ENCODE assay signal across 8 mouse cellular contexts in genomic region chr11:80602707-80603441, GRCm38 (mm10).
A peak's percentile ranks its signal among the peaks of the same experiment; 100 is the strongest.
DNase-seq lines count a peak whose midpoint lies in the region; ATAC-seq and TF ChIP-seq lines count a peak whose summit lies in the region.

No protein-coding gene starts in this region.

- TF ChIP-seq POLR2A in thymus, adult 2 months (IDR thresholded peaks at IDR 0.05; ENCODE audit: control insufficient read depth, extremely low read depth, insufficient read depth, low read length, poor library complexity): no peak

- peak; percentile 3 for DNase-seq in lung, postnatal 10 days
- no peak for DNase-seq in lung, adult 18-20 months
- DNase-seq in embryo, embryonic 9.5 days (ENCODE audit: extremely low spot score): peak; percentile 61
- DNase-seq in left cerebral cortex, postnatal 10 days (ENCODE audit: extremely low spot score in 1 of 2, low spot score in 2 of 2): peak; percentile 70 to 83
- peak; percentile 77 for DNase-seq in midbrain, postnatal 0 days (ENCODE audit: low spot score)
- peak; percentile 28 for DNase-seq in thymus, adult 2 months
- no peak for DNase-seq in urinary bladder, postnatal 36 days (ENCODE audit: low spot score in 2 of 2)

- no peak for ATAC-seq in heart, embryonic 16.5 days (replicated peaks; ENCODE audit: extremely low read depth, insufficient read depth, low FRiP score)
- peak; percentile 69; the same call in 1 of the 2 replicates for ATAC-seq in midbrain, postnatal 0 days (ENCODE audit: low FRiP score)

- H3K27ac ChIP-seq in heart, embryonic 16.5 days (ENCODE audit: low read length): no peak overlapping the region
- H3K27ac ChIP-seq in midbrain, postnatal 0 days (ENCODE audit: low read depth, low read length): peak overlapping the region; percentile 87
- H3K27ac ChIP-seq in thymus, adult 2 months (ENCODE audit: control insufficient read depth, insufficient read depth, low read length): no peak overlapping the region

- no peaks in the 10 kb centered on the region for H3K36me3 ChIP-seq in heart, embryonic 16.5 days (ENCODE audit: control insufficient read depth, insufficient read depth)
- H3K36me3 ChIP-seq in midbrain, postnatal 0 days (ENCODE audit: insufficient read depth, low read length): no peaks in the 10 kb centered on the region
- no peaks in the 10 kb centered on the region for H3K36me3 ChIP-seq in thymus, adult 2 months (ENCODE audit: control insufficient read depth, insufficient read depth, low read length)

- H3K4me2 ChIP-seq in heart, embryonic 16.5 days (ENCODE audit: low read depth, low read length): peak overlapping the region; percentile 70
- H3K4me2 ChIP-seq in midbrain, postnatal 0 days (ENCODE audit: low read depth, low read length, poor library complexity, severe bottlenecking): peak overlapping the region; percentile 40

- no peaks in the 10 kb centered on the region for H3K27me3 ChIP-seq in heart, embryonic 16.5 days (ENCODE audit: control insufficient read depth, insufficient read depth, low read length)
- no peaks in the 10 kb centered on the region for H3K27me3 ChIP-seq in midbrain, postnatal 0 days (ENCODE audit: insufficient read depth, low read length)
- no peaks in the 10 kb centered on the region for H3K27me3 ChIP-seq in thymus, adult 2 months (ENCODE audit: control insufficient read depth, insufficient read depth, low read length)

- intact Hi-C loops in left cerebral cortex, postnatal 10 days (cut with DNase I): loop anchor here (5.0 kb wide), 4 partner anchors 36 to 121 kb away; no protein-coding TSS in a partner anchor

- H3K4me3 ChIP-seq in heart, embryonic 16.5 days (ENCODE audit: low read length): peak overlapping the region; percentile 48
- H3K4me3 ChIP-seq in midbrain, postnatal 0 days (ENCODE audit: low read depth, low read length): peak overlapping the region; percentile 23
- H3K4me3 ChIP-seq in thymus, adult 2 months (ENCODE audit: control insufficient read depth, insufficient read depth, low read length): peak overlapping the region; percentile 22

- peak overlapping the region; percentile 45; the same call in 1 of the 2 replicates for H3K9ac ChIP-seq in heart, embryonic 16.5 days (ENCODE audit: low read length)
- H3K9ac ChIP-seq in midbrain, postnatal 0 days (replicated peaks; ENCODE audit: low read length, poor library complexity, severe bottlenecking): peak overlapping the region; percentile 44

- H3K9me3 ChIP-seq in heart, embryonic 16.5 days (replicated peaks; ENCODE audit: control insufficient read depth, low read length): no peaks in the 10 kb centered on the region
- no peaks in the 10 kb centered on the region for H3K9me3 ChIP-seq in midbrain, postnatal 0 days (ENCODE audit: low read length)

- H3K4me1 ChIP-seq in heart, embryonic 16.5 days (ENCODE audit: control insufficient read depth, insufficient read depth, low read length): peaks cover 8% of the 10 kb centered on the region; the same call in 1 of the 2 replicates
- H3K4me1 ChIP-seq in midbrain, postnatal 0 days (ENCODE audit: insufficient read depth, low read length): peaks cover 3% of the 10 kb centered on the region; the same call in 1 of the 2 replicates
- peaks cover 5% of the 10 kb centered on the region; the same call in 1 of the 2 replicates for H3K4me1 ChIP-seq in thymus, adult 2 months (replicated peaks; ENCODE audit: control insufficient read depth, insufficient read depth, low read length)

- WGBS in heart, embryonic 16.5 days: 4% methylated on average over 24 of the region's 24 CpGs
- 1% methylated on average over 24 of the region's 24 CpGs for whole genome bisulfite sequencing in midbrain, postnatal 0 days
- WGBS in thymus, adult 2 months: 5% methylated on average over 24 of the region's 24 CpGs

- no peak; the same call in 1 of the 2 replicates for TF ChIP-seq CTCF in midbrain, postnatal 0 days (IDR thresholded peaks at IDR 0.05)
- no peak for TF ChIP-seq CTCF in thymus, adult 2 months (IDR thresholded peaks at IDR 0.05; ENCODE audit: borderline replicate concordance, control insufficient read depth, extremely low read depth, insufficient read depth, low read length, poor library complexity)

Comparison
In these comparisons a context has a peak if more than half of its experiments do, and no peak if none do; other contexts are left out.
1. DNase-seq: peak in lung, postnatal 10 days (single experiment), embryo, embryonic 9.5 days (single experiment), left cerebral cortex, postnatal 10 days (2 of 2), midbrain, postnatal 0 days (single experiment) and thymus, adult 2 months (single experiment); none in lung, adult 18-20 months (0 of 2) and urinary bladder, postnatal 36 days (0 of 2).
2. Peak in every context shown above with its lines, with median percentiles within 50 percentile points of each other: H3K4me3 ChIP-seq.